Mouse (Mus musculus) urinary bladder, adult 18-20 months (tissue): ENCODE results near the gene Slc26a10.
A peak's percentile ranks its signal among the peaks of the same experiment; 100 is the strongest.
"Not testable (repeated sequence)": the region's sequence is repeated elsewhere in the genome, so short reads cannot be mapped to it uniquely, and the experiment has no call there.

ENCODE experiments used
- DNase-seq, 2 experiments: peaks; one replicate each; pipeline ENCODE4 v3.0.0; 2022; ENCODE audit warnings: low spot score in 2 of 2, mixed read lengths in 2 of 2

The Slc26a10 gene

DNA sequence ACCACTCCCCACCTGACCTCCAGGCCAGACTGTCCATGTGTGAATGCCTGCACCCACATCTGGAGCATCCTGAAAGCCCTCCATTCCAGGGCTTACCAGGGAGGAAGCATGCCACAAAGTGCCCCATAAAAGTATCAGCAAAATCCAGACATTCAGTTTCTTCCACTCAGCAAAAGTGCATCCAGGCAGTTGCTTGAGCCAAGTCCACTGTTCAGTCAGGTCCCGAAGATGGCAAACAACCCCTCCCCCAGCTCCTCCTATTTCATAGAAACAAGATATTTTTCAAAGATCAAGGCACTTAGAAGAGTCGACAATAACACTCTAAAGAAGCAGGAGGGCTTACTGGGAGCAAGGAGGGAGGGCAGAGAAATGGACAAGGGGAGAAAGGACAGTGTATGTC is 18.0 kb upstream of the Slc26a10 start:
- no peak for DNase-seq

DNA sequence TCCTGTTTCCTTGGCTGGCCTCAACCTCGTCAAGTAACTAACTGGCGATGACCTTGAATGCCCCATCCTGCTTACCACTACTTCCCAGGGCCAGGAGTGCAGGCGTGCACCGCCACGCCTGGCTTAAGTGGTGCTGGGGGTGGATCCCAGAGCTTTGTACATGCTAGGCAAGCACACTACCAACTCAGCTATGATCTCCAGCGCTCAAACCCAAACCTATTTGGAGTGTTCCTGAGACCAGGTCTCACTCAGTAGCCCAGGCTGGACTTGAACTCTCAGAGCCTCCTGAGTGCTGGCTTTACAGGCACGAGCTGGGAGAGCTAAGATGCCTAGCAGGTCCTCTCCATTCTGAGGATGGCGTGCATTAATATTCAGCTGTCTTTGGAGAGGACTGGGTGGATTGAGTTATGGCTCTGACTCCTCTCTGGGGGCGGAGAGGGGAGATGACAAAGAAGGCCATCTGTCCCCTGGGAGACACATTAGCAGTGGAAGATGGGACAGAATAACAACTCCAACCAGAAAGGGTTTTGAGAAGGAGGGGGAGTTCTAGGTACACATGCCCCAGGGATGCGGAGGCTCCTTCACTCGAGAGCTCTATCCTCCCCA is 17.2 kb upstream of the Slc26a10 start:
- no peak for DNase-seq

DNA sequence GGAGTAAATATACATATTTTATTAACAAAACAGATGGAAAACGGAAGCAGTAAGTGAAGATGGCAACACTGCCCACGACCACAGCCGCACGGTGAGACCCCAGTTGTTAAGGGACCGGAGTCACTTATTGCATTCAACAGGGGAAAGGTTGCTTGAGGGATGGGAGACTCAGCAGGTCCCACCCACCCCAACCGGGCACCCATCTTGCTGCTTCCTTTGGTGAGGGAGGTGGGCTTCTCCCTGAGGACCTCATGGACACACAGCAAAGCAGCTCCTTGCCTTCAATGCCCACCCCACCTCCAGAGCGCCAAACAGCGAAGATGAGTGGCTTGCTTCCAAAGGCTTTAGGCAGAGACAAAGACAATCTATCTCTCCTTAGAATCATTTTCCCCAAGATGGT is 16.7 kb upstream of the Slc26a10 start:
- DNase-seq = no peak

DNA sequence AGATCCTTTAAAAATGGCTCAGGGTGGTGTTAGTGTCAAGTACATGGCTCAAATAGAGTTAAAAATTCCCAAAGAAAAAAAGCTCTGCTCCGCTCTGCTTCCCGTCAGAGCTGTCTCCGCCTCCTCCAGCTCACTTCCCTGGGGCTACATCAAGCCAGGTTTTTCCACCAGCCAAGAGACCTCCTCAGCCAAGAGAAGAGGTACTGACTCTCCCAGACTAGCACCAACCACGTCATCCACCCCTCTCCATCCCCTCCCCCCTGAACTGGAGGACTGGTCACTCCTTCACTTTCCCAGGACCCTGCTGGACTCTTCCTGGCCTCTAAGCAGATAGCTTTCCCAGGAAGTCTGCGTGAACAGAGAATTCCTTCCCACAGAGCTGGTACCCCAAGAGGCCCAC is 15.9 kb upstream of the Slc26a10 start:
- peak in 1 of 2 experiments; percentile 63 for DNase-seq

DNA sequence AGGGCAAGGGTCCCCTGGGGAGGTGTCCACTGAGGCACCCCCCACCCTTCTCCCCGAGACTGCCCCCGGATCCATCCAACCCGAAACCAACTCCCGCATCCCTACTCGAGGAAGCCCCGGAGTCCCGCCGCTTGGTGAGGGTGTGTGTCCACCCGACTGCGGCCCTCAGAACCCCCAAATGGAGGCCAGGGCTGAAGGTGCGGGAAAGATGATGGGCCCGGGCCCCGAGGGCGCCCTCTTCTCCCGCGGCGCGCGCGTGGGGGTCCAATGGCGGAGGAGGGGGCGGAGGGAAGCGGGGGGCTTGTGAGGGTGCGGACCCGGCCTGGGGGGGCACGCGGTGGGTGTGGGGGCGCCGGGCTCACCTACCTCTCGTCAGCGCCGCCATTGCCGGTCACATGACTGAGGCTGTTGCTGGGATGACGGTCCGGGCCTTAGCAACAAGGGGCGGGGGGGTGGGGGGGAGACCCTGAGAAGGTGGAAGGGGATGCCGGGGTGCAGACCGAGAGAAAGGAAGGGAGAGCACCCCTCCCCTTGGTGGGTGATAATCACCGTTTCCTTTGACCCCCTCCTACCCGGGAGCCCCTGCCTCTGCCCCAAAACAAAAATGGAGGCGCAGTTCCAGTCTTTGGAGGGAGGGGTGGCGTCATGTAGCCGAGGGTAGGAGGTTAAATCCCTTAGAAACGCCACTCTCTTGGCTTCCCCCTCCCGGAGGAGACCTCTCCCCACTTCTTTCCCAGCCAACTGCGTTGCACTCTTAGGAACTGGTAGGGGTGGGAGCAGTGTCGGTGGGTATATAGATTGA is 15.1 kb upstream of the Slc26a10 start, which contains the start of gene Dtx3:
Gene Dtx3, minus strand, starts transcription at position 401 of the 802 bp plus-strand sequence.
- DNase-seq = peak in 1 of 2 experiments; percentile 26

DNA sequence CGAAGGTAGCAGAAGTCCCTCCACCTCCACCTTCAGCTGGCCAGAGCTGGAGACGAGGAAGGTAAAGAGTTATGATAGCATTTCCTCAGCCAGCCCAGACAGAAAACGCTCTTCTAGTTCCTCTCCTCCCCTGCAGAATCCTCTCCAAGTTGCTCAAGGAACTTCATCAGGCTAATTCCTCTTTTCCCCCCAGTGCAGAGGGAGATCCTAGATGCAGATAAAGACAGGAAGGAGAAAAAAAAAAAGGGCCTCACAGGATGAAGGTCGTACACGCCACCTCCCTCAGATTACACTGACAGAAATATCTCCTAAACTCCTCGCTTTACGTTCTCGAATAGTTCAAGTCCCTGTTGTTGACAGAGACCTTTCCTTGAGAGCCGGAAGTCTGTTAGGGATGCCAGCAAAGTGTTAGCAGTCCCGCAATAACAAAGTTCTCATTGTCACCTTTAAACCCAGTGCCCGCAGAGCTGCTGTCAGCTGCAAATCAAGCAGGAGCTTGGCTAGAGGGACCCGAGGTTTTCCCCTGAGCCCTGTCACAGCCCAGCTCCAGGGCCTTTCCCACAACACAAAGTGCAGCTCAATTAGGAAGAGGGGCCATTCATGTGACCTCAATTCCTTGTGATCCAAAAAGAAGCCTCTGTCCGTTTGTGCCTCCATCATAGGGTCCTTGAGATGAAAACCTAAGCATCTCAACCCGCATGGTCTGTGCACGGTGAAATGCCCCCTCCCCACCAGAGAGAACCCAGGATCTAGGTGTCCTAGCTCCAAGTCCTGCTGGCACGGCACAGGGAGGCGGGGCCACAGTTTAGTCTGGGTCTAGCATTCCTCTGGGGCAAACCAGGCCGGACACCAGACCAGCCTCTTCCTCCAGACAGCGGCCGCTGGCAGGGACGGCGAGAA is 14.2 kb upstream of the Slc26a10 start:
- peak; percentile 54 to 62 for DNase-seq

DNA sequence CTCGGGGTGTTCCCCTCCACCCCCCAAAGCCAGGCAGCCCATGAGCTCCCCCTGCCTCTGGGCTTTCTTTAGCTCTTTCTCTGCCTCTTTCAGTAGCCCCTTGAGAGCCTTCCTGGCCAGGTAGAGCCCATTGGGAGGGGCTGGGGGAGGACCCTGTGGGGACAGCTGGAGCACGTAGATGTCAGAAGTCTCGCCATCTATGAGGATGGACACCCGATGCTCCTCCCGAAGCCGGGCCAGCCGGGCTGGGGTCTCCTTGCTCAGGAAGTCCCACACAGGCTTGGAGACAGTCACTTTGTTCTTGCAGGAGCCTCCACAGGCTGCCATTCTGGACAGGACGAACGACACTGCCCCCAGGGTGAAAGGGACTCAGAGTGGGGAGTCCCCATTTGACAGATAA is 12.6 kb upstream of the Slc26a10 start:
- DNase-seq = no peak

DNA sequence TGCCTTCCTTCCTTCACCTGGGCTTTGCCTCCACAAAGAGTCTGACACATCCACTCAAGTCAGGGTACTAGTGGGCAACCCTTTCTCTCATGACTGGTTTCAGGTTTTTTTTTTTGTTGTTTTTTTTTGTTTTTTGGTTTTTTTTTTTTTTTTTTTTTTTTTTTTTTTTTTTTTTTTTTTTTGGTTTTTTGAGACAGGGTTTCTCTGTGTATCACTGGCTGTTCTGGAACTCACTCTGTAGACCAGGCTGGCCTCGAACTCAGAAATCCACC is 11.5 kb upstream of the Slc26a10 start:
- not testable (repeated sequence) for DNase-seq

DNA sequence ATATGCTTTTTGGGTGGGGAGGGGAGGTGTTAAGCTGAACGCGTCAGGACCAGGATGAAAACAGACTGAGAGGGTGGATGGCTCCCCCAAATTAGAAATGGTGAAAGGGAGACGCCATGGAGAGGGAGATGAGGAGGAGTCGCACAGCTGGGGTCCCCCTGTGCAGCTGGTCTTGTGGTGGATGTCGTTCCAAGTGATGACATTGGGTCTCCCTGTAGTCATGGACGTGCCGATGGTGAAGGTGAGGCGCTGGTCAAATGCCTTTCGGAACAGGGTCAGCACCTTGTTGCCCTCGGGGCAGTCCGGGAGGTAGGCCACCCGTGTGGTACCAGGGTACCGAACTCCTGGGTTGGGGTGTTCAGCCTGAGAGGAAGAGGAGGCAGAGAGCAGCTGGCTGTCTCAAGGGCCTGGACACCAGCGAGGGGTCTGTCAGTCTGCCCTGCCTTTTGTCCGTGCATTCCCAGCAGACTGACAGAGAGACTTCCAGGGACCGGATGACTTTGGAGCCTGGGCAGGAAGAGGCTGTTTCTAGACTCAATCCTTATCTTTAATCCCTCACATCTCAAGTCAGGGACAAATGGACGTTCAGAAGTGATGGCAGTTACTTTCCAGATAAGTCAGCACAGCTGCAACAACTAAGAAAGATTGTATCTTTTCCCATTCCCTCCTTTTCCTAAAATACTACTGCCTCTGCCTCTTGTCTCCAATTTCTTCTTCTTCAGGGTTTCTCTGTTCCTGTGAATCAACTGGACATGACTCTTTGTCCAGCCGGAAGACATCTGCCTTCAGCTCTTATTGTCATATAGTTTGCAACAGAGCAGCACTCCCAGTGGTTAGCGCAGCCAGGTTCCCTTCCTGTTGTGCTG is 11.0 kb upstream of the Slc26a10 start:
- DNase-seq = no peak

DNA sequence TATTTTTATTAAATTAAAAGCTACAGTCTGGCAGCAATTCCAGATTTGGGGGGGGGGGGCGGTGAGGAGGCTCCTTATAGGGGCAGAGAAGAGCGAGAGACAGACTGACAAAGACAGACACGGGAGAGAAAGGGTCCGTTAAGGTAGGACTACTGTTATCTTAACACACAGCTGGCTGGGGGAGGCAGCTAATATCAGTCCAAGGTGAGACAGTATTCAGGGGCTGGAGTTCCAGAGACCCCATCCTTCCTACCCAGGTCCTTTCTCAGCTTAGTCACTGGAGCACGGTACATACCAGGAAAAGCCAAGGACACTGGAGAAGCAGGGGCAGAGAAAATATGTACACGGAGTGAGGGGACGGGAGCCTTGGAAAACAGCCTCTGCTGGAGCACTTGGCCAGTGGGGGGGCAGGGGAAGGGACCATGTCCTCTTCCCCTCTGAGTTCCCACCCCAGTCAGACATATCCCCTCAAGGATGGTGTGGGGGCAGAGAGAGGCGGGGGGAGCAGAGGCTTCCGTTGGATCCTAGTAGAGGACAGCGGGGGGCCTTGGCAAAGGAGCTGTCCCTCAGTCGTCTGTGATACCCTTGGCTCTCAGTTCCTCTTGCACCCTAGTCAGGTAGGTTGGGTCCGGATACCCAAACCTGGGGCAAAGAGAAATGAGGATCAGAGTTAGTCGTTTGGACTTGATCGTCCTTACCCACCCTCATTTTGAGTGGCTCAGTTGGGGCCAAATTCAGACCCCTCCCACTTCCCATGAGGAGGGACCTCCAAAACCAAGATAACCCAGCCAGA is 10.1 kb upstream of the Slc26a10 start:
- DNase-seq = no peak

DNA sequence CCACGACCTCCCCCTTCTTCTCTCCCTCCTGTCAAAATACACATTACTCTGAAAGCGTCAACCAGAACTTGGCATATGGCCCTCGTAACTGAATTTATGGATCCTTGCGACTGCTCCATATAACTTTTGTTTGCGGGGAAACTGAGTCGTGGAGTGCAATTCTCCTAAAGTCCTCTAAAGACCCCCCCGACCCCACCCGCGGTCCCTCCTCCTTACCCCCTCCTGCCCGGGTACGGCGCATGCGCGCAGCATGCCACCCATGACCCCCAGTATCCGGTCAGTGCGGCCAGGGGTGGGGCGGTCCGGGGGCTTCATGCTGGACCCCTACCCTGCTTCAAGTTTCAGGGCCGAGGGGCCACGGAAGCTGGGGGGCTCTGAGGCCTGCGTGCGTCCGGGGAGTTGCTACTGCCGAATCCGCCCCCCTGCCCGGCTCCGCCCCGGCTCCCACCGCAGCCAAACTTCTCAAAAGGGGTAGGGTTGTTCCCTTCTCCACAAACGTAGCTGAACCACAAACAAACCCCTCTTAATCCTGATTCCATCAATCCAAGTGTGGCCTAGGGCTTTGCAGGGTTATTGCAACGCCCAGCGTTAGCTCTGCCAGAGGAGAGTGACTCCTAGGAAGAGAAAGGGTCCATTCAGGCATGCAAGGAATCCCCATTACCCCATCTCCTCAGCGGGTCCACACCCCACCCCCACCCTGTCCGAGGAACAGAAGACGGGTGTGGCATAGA is 9.4 kb upstream of the Slc26a10 start, which contains the start of gene Arhgef25:
Gene Arhgef25, minus strand, starts transcription at position 433 of the 731 bp plus-strand sequence.
- peak; percentile 23 to 50 for DNase-seq

DNA sequence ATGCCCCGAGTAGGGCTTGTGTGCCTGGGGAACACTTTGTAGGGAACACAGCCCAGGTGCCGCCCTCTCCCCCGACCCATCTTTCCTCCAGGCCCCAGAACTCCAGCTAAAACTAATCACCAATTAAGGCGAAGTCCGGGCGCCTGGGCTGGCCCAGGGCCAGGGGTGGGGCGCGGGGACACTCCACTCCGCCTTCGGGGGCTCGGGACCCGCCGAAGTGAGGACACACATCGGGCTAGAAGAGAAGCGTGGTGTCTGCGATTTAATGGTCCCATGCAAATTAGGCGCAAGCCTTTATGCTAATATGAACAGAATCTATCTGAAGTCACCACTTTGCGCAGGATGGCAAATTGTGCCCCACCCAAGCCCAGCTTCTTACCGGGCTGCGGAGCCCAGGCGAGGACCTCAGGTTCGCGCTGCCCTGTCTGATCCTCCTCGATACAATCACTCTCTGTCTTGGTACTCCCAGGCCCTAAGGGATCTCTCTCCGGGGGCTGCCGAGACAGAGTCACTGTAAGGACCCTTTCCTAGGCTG is 8.7 kb upstream of the Slc26a10 start:
- peak; percentile 40 to 43 for DNase-seq

DNA sequence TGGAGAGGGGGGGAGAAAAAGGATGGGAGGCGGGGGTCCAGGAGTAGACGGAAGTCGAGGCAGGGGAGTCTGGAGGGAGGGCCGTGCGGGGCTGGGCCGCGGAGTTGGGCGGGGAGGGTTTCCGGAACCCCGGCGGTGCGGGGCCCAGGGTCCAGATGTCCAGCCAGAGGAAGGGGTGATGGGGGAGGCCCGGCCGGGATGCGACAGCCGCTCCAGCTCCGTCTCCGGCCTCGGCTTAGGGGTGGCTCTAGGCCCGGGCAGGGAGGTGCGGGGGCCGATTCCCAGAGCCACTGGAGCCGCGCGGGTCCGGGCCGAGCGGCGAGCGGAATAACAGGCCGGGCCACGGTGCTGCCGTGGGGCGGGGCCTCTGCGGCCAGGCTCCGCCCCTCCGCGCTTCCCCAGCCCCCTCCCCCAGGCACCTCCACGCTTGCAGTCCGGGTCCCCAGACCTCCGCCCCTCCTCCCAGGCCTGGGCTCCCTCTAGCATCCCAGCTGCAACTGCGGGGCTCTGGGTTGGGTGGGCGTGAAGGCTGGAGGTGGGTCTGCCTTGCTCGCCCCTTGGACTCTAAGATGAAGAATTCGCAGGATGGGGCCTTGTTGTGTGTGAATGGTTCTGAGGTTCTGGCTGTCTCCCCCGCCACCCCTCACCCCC is 8.1 kb upstream of the Slc26a10 start:
- peak; percentile 34 to 39 for DNase-seq

DNA sequence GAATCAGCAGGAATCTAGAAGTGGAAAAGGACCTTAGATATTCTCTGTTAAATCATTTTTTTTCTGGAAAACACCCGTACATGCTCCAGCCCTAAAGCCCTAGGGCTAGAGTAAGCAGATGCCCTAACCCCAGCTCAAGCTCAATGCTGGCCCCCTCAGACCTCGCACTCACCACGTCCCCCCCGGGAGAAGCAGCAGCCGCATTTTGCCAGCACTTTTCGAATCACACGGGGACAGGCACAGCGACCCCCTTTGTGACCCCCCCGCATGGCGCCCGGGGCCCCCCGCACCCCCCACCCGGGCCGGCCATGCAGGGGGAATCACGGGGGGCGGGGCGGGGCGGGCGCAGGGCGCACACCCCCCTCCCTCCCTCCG is 7.6 kb upstream of the Slc26a10 start:
- no peak for DNase-seq

DNA sequence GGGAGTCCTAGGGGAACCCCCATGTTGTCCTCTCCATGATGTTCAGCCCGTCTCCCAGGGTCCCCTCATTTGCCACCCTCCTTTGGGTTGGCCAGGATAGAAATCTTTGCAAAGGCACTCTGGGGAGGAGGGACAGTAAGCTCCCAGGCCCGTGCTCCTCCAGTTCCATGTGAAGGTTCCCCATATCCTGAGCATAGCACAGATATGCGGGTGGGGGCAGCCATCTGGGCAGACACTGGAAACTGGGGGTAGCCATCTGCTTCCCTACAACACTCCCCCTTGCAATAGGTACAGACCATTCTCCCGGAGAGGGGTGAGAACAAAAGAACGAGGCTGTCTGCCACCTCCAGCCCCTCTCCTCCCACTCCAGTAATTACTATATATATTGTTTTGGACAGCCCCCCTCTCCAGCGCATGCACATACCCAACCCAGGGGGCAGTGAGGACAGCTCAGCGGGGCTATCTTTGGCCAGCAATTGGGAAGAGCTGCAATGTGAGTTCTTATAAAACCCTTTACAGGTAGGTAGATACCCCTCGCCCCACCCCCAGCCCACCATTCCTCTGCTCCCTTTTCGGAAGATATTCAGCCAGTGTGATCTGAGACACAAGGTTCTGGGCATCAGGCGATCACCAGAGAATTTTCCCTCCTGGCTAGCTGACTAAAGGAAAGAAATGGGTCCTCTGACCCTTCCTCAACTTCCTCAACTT is 7.1 kb upstream of the Slc26a10 start:
- no peak for DNase-seq

DNA sequence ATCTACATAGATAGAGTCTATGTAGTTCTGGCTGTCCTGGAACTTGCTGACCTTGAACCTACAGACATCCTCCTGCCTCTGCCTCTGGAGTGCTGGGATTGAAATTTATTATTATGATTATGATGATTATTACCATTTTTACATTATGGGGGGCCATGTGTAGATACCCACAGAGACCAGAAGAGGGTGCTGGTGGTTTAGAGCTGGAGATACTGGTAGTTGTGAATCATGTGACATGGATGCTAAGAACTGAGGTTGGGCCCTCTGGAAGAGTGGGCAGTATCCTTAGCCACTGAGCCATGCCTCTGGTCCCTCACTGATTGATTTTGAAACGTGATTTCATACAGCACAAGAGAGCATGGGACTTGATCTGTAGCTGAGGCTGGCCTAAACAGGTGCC is 6.0 kb upstream of the Slc26a10 start:
- DNase-seq = no peak

DNA sequence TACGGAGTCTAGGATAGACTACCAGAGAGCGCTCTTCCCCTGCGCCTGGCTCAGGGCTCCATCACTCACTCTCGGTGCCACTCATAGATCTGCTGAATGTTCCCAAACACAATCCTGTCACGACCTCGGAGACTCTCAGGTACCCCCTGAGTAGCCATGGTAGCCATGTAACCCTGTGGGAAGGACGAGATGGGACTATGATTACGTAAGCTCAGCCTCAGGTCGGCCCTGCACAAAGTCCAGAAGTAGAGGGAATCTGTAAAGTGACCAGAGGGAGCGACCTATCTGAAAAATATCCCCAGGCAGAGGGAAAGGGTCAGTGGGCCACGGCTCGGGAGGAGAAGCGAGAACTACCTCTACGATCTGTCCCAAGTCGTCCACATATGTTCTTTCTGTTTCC is 5.1 kb upstream of the Slc26a10 start:
- no peak for DNase-seq

DNA sequence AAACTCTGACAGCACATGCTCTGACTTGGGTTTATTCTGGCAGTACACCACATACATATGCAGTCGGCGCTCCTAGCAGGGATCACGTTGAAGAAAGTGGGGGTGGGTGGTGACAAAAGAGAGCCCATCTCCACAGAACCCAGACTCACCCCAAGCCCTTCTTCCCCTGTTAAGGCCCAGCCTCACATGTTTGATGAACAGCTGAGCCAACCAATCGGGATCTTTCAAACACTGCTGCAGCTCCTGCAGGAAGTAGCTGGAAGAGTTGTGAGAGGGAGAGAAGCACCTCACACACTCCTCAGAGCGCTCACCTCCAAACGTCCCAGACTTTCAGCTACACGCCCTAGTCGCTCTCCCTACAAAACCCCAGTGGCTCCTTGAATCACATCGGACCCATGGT is 4.7 kb upstream of the Slc26a10 start:
- no peak for DNase-seq

DNA sequence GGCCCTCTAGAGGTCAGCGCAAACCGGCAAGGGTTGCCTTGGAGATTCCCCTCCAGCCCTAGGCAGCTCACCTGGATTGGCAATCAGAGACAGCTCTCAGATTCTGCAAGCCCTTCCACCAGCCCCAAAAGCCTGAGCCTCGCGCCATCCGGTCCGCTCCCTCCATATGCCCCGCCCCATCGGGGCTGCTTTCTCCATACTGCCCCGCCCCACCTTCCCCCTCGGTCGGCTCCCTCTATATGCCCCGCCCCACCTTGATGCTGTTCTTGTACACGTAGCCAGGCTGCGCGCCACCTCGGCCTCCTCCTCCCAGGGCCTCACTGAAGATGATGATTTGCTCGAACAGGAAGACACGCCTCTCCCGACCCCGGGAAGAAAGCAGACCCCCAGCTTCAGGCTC is 3.3 kb upstream of the Slc26a10 start:
- DNase-seq = no peak
